Mouse (Mus musculus): ENCODE data around the gene Orm2. TPM values are rescaled to one million over a fixed set of nuclear protein-coding genes. Genes with fewer than 3 reads are reported as not detected.

Gene Orm2
- total and polyA plus RNA-seq, 3 experiments, result not detected

GRCm38 (mm10) chr4:63408649-63409048 lies 46.4 kb downstream of the Orm2 start (continued):
- TF ChIP-seq CHD1 (IDR thresholded peaks at IDR 0.05; ENCODE audit: low read depth, low read length) (0 out of 2 replicates have a peak, but pooled peaks have one; percentile 19), KAT2A (IDR thresholded peaks at IDR 0.05; ENCODE audit: insufficient replicate concordance, low read length) (no peak), MEF2A (IDR thresholded peaks at IDR 0.05; ENCODE audit: borderline replicate concordance, low read depth, low read length) (peak; percentile 48; the same call in 1 of the 2 replicates), MXI1 (IDR thresholded peaks at IDR 0.05; ENCODE audit: low read depth, low read length) (no peak), CHD2 (IDR thresholded peaks at IDR 0.05; ENCODE audit: low read length) (no peak), SMC3 (IDR thresholded peaks at IDR 0.05; ENCODE audit: low read depth, low read length) (peak; percentile 90), HCFC1 (IDR thresholded peaks at IDR 0.05; ENCODE audit: low read depth, low read length) (no peak; the same call in 1 of the 2 replicates), MAX (IDR thresholded peaks at IDR 0.05; ENCODE audit: low read length) (no peak; the same call in 1 of the 2 replicates)

DNA sequence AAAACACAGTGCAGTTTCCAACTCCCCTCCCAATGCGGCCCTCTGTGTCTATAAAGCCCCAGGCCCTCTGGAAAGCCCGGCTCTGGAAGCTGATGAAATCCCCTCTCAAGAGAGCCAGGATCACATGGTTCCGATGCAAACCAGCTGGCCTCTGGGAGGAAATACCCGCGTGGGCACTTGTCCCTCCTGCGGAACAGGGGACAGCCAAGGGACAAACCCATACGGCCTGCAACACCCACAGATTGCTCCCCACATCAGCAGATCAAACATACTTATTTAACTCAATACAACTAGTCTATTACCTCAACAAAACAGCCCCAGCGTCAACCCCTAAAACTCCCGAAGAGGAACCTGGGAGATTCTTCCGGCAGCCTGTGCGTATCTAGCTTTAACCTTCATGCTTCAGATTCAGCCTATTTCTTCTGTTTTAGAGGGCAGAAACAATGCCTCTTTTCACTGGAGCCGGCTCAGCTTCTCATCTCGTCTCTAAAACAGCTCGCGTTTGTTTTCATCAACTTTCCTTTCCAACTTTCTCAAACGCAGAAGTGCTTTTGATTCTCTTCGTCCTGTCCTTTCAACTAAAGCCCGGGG lies 47.2 kb downstream of the Orm2 start:
- TF ChIP-seq ETS1 (conservative IDR thresholded peaks at IDR 0.05; ENCODE audit: low read depth, low read length), result peak; percentile 65; the same call in 1 of the 2 replicates
- peak; percentile 58 for TF ChIP-seq MXI1 (IDR thresholded peaks at IDR 0.05; ENCODE audit: low read depth, low read length)
- TF ChIP-seq USF1 (IDR thresholded peaks at IDR 0.05; ENCODE audit: low read depth, low read length), result peak; percentile 54
- no peak for TF ChIP-seq ZMIZ1 (IDR thresholded peaks at IDR 0.05; ENCODE audit: low read depth, low read length)
- TF ChIP-seq POLR2A (IDR thresholded peaks at IDR 0.05; ENCODE audit: low read depth, low read length), result peak; percentile 32; the same call in 1 of the 2 replicates
- no peak for TF ChIP-seq MAZ (IDR thresholded peaks at IDR 0.05; ENCODE audit: low read depth, low read length)
- peak; percentile 20; the same call in 1 of the 2 replicates for TF ChIP-seq TBP (conservative IDR thresholded peaks at IDR 0.05; ENCODE audit: low read depth, low read length)
- 0 out of 2 replicates have a peak, but pooled peaks have one; percentile 10 for TF ChIP-seq HCFC1 (IDR thresholded peaks at IDR 0.05; ENCODE audit: low read depth, low read length)
- no peak for TF ChIP-seq POLR2AphosphoS2 (IDR thresholded peaks at IDR 0.05; ENCODE audit: low read depth, low read length)
- TF ChIP-seq MEF2A (IDR thresholded peaks at IDR 0.05; ENCODE audit: borderline replicate concordance, low read depth, low read length), result peak; percentile 17; the same call in 1 of the 2 replicates
- TF ChIP-seq TCF12 (IDR thresholded peaks at IDR 0.05; ENCODE audit: low read depth, low read length), result peak; percentile 39; the same call in 1 of the 2 replicates
- in situ Hi-C loops (cut with MboI; ENCODE audit: low pct_ligation_motif_present, low pct_unique_long_range_greater_than_20kb, low sequenced_read_pairs) (loop anchor here (5.0 to 25.0 kb wide), 5 partner anchors 37 to 528 kb away; partner anchors contain the start of genes Orm3 and Tnfsf8), dilution Hi-C loops (cut with MboI; ENCODE audit: extremely low pct_ligation_motif_present, extremely low pct_unique_long_range_greater_than_20kb, low sequenced_read_pairs) (no loop called here)
- Histone ChIP-seq H3K9ac (ENCODE audit: insufficient read depth, low read depth) (peak overlapping the region; percentile 99), H3K4me1 (ENCODE audit: control insufficient read depth in 1 of 2, insufficient read depth in 2 of 2) (peaks cover 17 to 39% of the 10 kb centered on the region in 2 experiments), H3K4me3 (replicated peaks in 1 of 3; ENCODE audit: low read depth in 2 of 3, low read length in 2 of 3, poor library complexity in 1 of 3) (peak overlapping the region; percentile 53 to 93 (median 64)), H3K4me2 (ENCODE audit: insufficient read depth, low read depth, poor library complexity, severe bottlenecking) (peak overlapping the region; percentile 85), H3K79me2 (replicated peaks; ENCODE audit: control insufficient read depth, extremely low read depth, insufficient read depth, poor library complexity, severe bottlenecking) (peaks cover 35% of the 10 kb centered on the region), H3K27me3 (replicated peaks) (no peaks in the 10 kb centered on the region), H3K27ac (ENCODE audit: insufficient read depth, low read depth) (peak overlapping the region; percentile 97), H3K36me3 (replicated peaks in 1 of 2; ENCODE audit: control insufficient read depth in 1 of 2, insufficient read depth in 1 of 2, low read length in 1 of 2) (peaks cover 0 to 10% of the 10 kb centered on the region in 2 experiments), H3K9me3 (replicated peaks; ENCODE audit: low read length) (no peaks in the 10 kb centered on the region)
- DNase-seq (ENCODE audit: extremely low read depth), result no peak

Measured in CH12.LX (cell line).